Mouse (Mus musculus) retina, embryonic 14.5 days (tissue): Measurements from ENCODE around the gene Mfsd2b.

ENCODE experiments used
- DNase-seq: peaks from one replicate; pipeline ENCODE4 v3.0.0-alpha.2; 2015; ENCODE audit warnings: low spot score

Gene Mfsd2b

DNA sequence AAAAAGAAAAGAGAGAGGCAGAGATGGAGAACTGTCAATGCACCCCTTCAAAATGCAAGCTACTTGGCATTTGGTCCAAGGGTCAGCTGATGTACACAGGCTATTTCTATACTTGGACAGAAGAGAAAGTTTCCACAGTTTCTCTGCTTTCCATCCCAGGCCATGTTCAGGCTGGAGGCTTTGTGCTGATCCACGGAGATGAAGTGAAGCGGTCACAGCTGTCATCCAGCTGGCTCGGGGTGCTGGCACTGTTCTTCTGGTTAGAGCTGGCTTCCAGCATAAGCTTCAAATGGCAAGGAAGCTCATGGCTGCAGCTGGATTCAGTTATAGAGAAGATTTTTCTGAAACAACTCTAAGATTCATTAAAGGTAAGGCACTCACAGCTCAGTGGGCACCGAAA is 60.5 kb downstream of the Mfsd2b start:
- DNase-seq = no peak
